Mouse (Mus musculus): ENCODE data around the gene Sirt2.

DNA sequence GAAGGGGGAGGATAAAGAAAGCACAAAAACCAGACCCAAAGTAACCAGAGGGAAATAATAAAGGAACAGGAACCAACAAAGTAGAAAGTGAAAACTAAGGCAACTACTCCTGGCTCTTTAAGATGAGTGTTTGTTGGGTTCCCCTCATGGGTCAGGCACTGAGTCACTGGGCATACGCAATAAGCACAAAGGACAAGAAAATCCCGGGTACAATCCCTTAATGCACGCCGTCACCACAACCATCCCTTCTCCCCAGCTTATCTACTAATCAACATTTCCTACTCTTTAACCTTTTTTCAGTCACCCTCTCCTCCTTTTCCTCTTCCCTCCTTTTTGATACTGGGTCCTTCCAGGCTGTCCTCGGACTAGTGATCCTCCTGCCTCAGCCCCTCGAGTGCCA is 1.3 kb upstream of the Sirt2 start:
- TF ChIP-seq CTCF (IDR thresholded peaks at IDR 0.05; ENCODE audit: low read depth) (no peak), EP300 (IDR thresholded peaks at IDR 0.05; ENCODE audit: low read depth) (no peak)
